Mouse (Mus musculus): ENCODE data around the gene Dcp1b. TPM values are rescaled to one million over a fixed set of nuclear protein-coding genes. Genes with fewer than 3 reads are reported as not detected.

Dcp1b gene
- polyA plus RNA-seq, 1 experiment, result 26.6 TPM

GRCm38 (mm10) chr6:119165677-119166076 lies 9.4 kb upstream of the Dcp1b start:
- H3K27ac ChIP-seq (ENCODE audit: insufficient read depth, low read length), result no peak overlapping the region
- TF ChIP-seq CTCF (IDR thresholded peaks at IDR 0.05; ENCODE audit: extremely low read depth, insufficient read depth, low read length), result no peak
- no peak for TF ChIP-seq POLR2A (IDR thresholded peaks at IDR 0.05; ENCODE audit: extremely low read depth, insufficient read depth, low read length)
- H3K4me3 ChIP-seq (ENCODE audit: insufficient read depth, low read length), result no peak overlapping the region
- no peaks in the 10 kb centered on the region for H3K4me1 ChIP-seq (ENCODE audit: control insufficient read depth, insufficient read depth, low read length)

DNA sequence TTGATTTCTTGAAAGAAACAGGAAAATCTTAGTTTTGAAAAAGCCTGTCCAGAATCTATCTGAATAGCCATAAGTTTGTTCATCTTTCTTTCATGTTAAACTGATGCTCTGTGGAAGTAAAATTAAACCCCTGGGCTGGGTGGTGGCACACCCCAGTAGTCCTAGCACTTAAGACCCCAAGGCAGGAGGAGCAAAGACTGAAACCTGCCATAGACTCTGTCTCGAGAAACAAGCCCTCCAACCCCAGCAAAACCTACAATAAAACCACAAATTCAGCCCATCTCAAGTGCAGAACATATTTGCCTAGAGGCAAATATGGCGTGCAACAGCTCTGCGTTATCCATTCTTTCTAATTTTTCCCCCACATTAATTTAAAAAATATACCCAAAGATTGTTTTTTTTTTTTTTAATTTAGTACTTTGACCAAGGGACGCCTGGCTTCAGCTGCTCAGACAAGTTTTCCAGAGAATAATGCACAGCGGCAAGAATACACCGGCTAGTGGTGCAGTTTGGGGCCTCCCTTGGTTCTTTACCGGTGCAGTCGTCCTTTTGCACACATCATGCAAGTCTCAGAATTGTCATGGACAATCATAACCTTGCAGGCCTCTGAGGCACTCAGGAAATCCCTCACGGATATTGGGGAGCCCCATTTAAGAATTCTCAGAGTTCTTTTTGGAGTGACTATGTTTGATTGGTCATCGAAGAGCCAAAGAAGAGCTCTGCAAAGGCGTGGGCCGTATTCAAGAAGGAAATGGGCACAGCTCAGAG lies 562 bp upstream of the Dcp1b start:
- H3K4me3 ChIP-seq (ENCODE audit: insufficient read depth, low read length), result peak overlapping the region; percentile 95
- peaks cover 6% of the 10 kb centered on the region for H3K4me1 ChIP-seq (ENCODE audit: control insufficient read depth, insufficient read depth, low read length)
- TF ChIP-seq CTCF (IDR thresholded peaks at IDR 0.05; ENCODE audit: extremely low read depth, insufficient read depth, low read length), result no peak
- no peak for TF ChIP-seq POLR2A (IDR thresholded peaks at IDR 0.05; ENCODE audit: extremely low read depth, insufficient read depth, low read length)
- peak overlapping the region; percentile 9; the same call in 1 of the 2 replicates for H3K27ac ChIP-seq (ENCODE audit: insufficient read depth, low read length)

GRCm38 (mm10) chr6:119176103-119176502 lies 1.1 kb downstream of the Dcp1b start:
- H3K4me3 ChIP-seq (ENCODE audit: insufficient read depth, low read length), result peak overlapping the region; percentile 95; the same call in 1 of the 2 replicates
- H3K4me1 ChIP-seq (ENCODE audit: control insufficient read depth, insufficient read depth, low read length), result peaks cover 6% of the 10 kb centered on the region
- no peak overlapping the region for H3K27ac ChIP-seq (ENCODE audit: insufficient read depth, low read length)
- no peak for TF ChIP-seq POLR2A (IDR thresholded peaks at IDR 0.05; ENCODE audit: extremely low read depth, insufficient read depth, low read length)
- no peak for TF ChIP-seq CTCF (IDR thresholded peaks at IDR 0.05; ENCODE audit: extremely low read depth, insufficient read depth, low read length)

- H3K4me1 ChIP-seq (ENCODE audit: control insufficient read depth, insufficient read depth, low read length), result peaks cover 6% of the 10 kb centered on the region
These were observed 2.0 kb downstream of the Dcp1b start for GRCm38 (mm10) chr6:119177101-119177500.

GRCm38 (mm10) chr6:119180188-119180587 lies 5.1 kb downstream of the Dcp1b start:
- Histone ChIP-seq H3K4me3 (ENCODE audit: insufficient read depth, low read length) (no peak overlapping the region), H3K4me1 (ENCODE audit: control insufficient read depth, insufficient read depth, low read length) (peaks cover 6% of the 10 kb centered on the region), H3K27ac (ENCODE audit: insufficient read depth, low read length) (no peak overlapping the region)
- no peak for TF ChIP-seq CTCF (IDR thresholded peaks at IDR 0.05; ENCODE audit: extremely low read depth, insufficient read depth, low read length)
- no peak for TF ChIP-seq POLR2A (IDR thresholded peaks at IDR 0.05; ENCODE audit: extremely low read depth, insufficient read depth, low read length)

More at GRCm38 (mm10) chr6:119177101-119177500, 2.0 kb downstream of the Dcp1b start:
- TF ChIP-seq CTCF (IDR thresholded peaks at IDR 0.05; ENCODE audit: extremely low read depth, insufficient read depth, low read length) (no peak), POLR2A (IDR thresholded peaks at IDR 0.05; ENCODE audit: extremely low read depth, insufficient read depth, low read length) (no peak)
- no peak overlapping the region for H3K4me3 ChIP-seq (ENCODE audit: insufficient read depth, low read length)
- no peak overlapping the region for H3K27ac ChIP-seq (ENCODE audit: insufficient read depth, low read length)

GRCm38 (mm10) chr6:119182211-119182610 lies 7.2 kb downstream of the Dcp1b start:
- H3K27ac ChIP-seq (ENCODE audit: insufficient read depth, low read length), result no peak overlapping the region
- no peak overlapping the region for H3K4me3 ChIP-seq (ENCODE audit: insufficient read depth, low read length)
- no peak for TF ChIP-seq POLR2A (IDR thresholded peaks at IDR 0.05; ENCODE audit: extremely low read depth, insufficient read depth, low read length)
- no peak for TF ChIP-seq CTCF (IDR thresholded peaks at IDR 0.05; ENCODE audit: extremely low read depth, insufficient read depth, low read length)
- peaks cover 1% of the 10 kb centered on the region; the same call in 1 of the 2 replicates for H3K4me1 ChIP-seq (ENCODE audit: control insufficient read depth, insufficient read depth, low read length)

GRCm38 (mm10) chr6:119183781-119184180 lies 8.7 kb downstream of the Dcp1b start:
- H3K4me3 ChIP-seq (ENCODE audit: insufficient read depth, low read length), result no peak overlapping the region
- no peak overlapping the region for H3K27ac ChIP-seq (ENCODE audit: insufficient read depth, low read length)
- TF ChIP-seq POLR2A (IDR thresholded peaks at IDR 0.05; ENCODE audit: extremely low read depth, insufficient read depth, low read length) (no peak), CTCF (IDR thresholded peaks at IDR 0.05; ENCODE audit: extremely low read depth, insufficient read depth, low read length) (no peak)
- no peaks in the 10 kb centered on the region for H3K4me1 ChIP-seq (ENCODE audit: control insufficient read depth, insufficient read depth, low read length)

GRCm38 (mm10) chr6:119186658-119187057 lies 11.6 kb downstream of the Dcp1b start:
- Histone ChIP-seq H3K4me3 (ENCODE audit: insufficient read depth, low read length) (no peak overlapping the region), H3K27ac (ENCODE audit: insufficient read depth, low read length) (no peak overlapping the region), H3K4me1 (ENCODE audit: control insufficient read depth, insufficient read depth, low read length) (peaks cover 1% of the 10 kb centered on the region; the same call in 1 of the 2 replicates)
- TF ChIP-seq CTCF (IDR thresholded peaks at IDR 0.05; ENCODE audit: extremely low read depth, insufficient read depth, low read length) (peak; percentile 38), POLR2A (IDR thresholded peaks at IDR 0.05; ENCODE audit: extremely low read depth, insufficient read depth, low read length) (no peak)

GRCm38 (mm10) chr6:119187631-119188030 lies 12.6 kb downstream of the Dcp1b start:
- Histone ChIP-seq H3K4me3 (ENCODE audit: insufficient read depth, low read length) (no peak overlapping the region), H3K4me1 (ENCODE audit: control insufficient read depth, insufficient read depth, low read length) (peaks cover 3% of the 10 kb centered on the region; the same call in 1 of the 2 replicates), H3K27ac (ENCODE audit: insufficient read depth, low read length) (no peak overlapping the region)
- TF ChIP-seq POLR2A (IDR thresholded peaks at IDR 0.05; ENCODE audit: extremely low read depth, insufficient read depth, low read length), result no peak
- TF ChIP-seq CTCF (IDR thresholded peaks at IDR 0.05; ENCODE audit: extremely low read depth, insufficient read depth, low read length), result no peak

GRCm38 (mm10) chr6:119191478-119191877 lies 16.4 kb downstream of the Dcp1b start:
- Histone ChIP-seq H3K27ac (ENCODE audit: insufficient read depth, low read length) (no peak overlapping the region), H3K4me3 (ENCODE audit: insufficient read depth, low read length) (no peak overlapping the region), H3K4me1 (ENCODE audit: control insufficient read depth, insufficient read depth, low read length) (peaks cover 3% of the 10 kb centered on the region; the same call in 1 of the 2 replicates)
- TF ChIP-seq CTCF (IDR thresholded peaks at IDR 0.05; ENCODE audit: extremely low read depth, insufficient read depth, low read length), result no peak
- TF ChIP-seq POLR2A (IDR thresholded peaks at IDR 0.05; ENCODE audit: extremely low read depth, insufficient read depth, low read length), result no peak

Data from cortical plate, adult 2 months (tissue).